Mouse (Mus musculus) hindbrain, embryonic 16.5 days (tissue): ENCODE results near the gene Rb1. TPM values are rescaled to one million over a fixed set of nuclear protein-coding genes. Genes with fewer than 3 reads are reported as not detected.

Source experiments
- ATAC-seq: fragments of 200-750 bp; cut with Nextera tagmentation; 2 replicates; pipeline ENCODE4 v1.8.0; 2017; ENCODE audit warnings: moderate TSS enrichment, moderate library complexity
- H3K27ac ChIP-seq: fragments of 300-500 bp; sonication (generic); 2 replicates; pipeline ENCODE4 v1.5.1; 2014; ENCODE audit warnings: low read depth, mild to moderate bottlenecking, control low read depth, low read length, moderate library complexity
- H3K27me3 ChIP-seq: fragments of 300-500 bp; sonication (generic); replicated peaks from 2 replicates; pipeline ENCODE4 v1.6.1; 2014; ENCODE audit warnings: low read length; ENCODE audit not compliant: control insufficient read depth, insufficient read depth
- H3K36me3 ChIP-seq: fragments of 300-500 bp; sonication (generic); 2 replicates; pipeline ENCODE4 v1.6.1; 2014; ENCODE audit warnings: mild to moderate bottlenecking, low read length, moderate library complexity, mixed read lengths; ENCODE audit not compliant: control insufficient read depth, insufficient read depth
- H3K4me1 ChIP-seq: fragments of 300-500 bp; sonication (generic); 2 replicates; pipeline ENCODE4 v1.6.1; 2014; ENCODE audit warnings: low read depth, low read length; ENCODE audit not compliant: control insufficient read depth, insufficient read depth
- H3K4me2 ChIP-seq: fragments of 300-500 bp; sonication (generic); 2 replicates; pipeline ENCODE4 v1.6.1; 2014; ENCODE audit warnings: mild to moderate bottlenecking, low read length, control low read depth, moderate library complexity
- H3K4me3 ChIP-seq: fragments of 300-500 bp; sonication (generic); 2 replicates; pipeline ENCODE4 v1.5.1; 2014; ENCODE audit warnings: mild to moderate bottlenecking, low read length, control low read depth, moderate library complexity
- H3K9ac ChIP-seq: fragments of 300-500 bp; sonication (generic); 2 replicates; pipeline ENCODE4 v1.6.1; 2014; ENCODE audit warnings: low read depth, mild to moderate bottlenecking, control low read depth, low read length, moderate library complexity
- H3K9me3 ChIP-seq: fragments of 300-500 bp; sonication (generic); 2 replicates; pipeline ENCODE4 v1.6.1; 2014; ENCODE audit warnings: mild to moderate bottlenecking, low read length, moderate library complexity; ENCODE audit not compliant: control insufficient read depth
- WGBS: fragments of 180-500 bp; shearing (Covaris S2); extraction: QIAGEN DNeasy Blood & Tissue Kit; methylation state at CpG from one replicate; pipeline ENCODE4 v1.1.7; 2014; 5-methylcytosine and 5-hydroxymethylcytosine counted together
- polyA plus RNA-seq: library from polyadenylated mRNA; unstranded; fragments of >200 nt; fragmentation: Nextera tagmentation; extraction: Ambion mirVana; gene quantifications from 2 replicates; pipeline ENCODE4 v1.2.1, GENCODE M21; 2015

Rb1 gene
- polyA plus RNA-seq, 1 experiment from 2014 or later = 20.4 TPM

GRCm38 (mm10) chr14:73179221-73179681 lies 146.4 kb downstream of the Rb1 start:
- Histone ChIP-seq H3K27ac (no peak overlapping the region), H3K36me3 (peaks cover 6% of the 10 kb centered on the region)

DNA sequence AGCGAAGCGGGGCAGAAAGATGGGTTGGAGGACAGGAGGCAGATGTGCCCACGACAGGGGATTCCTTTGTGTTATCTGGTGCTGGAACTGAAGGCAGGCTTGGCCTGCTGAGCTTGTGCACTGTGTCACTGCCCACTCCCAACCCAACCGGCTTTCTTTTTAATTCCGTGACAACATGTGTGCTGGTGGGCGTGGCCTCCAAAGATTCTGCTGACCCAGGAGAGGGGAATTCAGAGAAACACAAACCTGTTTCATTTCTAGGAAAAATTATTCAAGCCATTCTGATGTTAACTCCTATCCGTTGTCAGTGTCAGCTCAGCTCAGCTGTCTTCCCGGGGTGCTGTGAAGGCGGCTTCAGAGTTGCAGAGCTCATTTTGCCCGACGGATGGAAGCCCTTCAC lies 147.7 kb downstream of the Rb1 start:
- no peak for ATAC-seq
- no peaks in the 10 kb centered on the region; the same call in 1 of the 2 replicates for H3K4me1 ChIP-seq
- H3K4me3 ChIP-seq = no peak overlapping the region
- H3K36me3 ChIP-seq = peaks cover 6% of the 10 kb centered on the region
- H3K27ac ChIP-seq = no peak overlapping the region
- no peak overlapping the region for H3K4me2 ChIP-seq
- WGBS = 82% methylated on average over 11 of the region's 11 CpGs
- H3K9me3 ChIP-seq = no peaks in the 10 kb centered on the region
- H3K27me3 ChIP-seq = no peaks in the 10 kb centered on the region
- H3K9ac ChIP-seq = no peak overlapping the region

More at GRCm38 (mm10) chr14:73179221-73179681, 146.4 kb downstream of the Rb1 start:
- no peak overlapping the region for H3K9ac ChIP-seq
- WGBS = 82% methylated on average over 4 of the region's 4 CpGs
- H3K4me2 ChIP-seq = no peak overlapping the region
- no peaks in the 10 kb centered on the region for H3K9me3 ChIP-seq
- no peaks in the 10 kb centered on the region; the same call in 1 of the 2 replicates for H3K4me1 ChIP-seq
- no peaks in the 10 kb centered on the region for H3K27me3 ChIP-seq
- no peak for ATAC-seq
- H3K4me3 ChIP-seq = no peak overlapping the region

- 80% methylated on average over 5 of the region's 5 CpGs for WGBS
- Histone ChIP-seq H3K4me1 (no peaks in the 10 kb centered on the region; the same call in 1 of the 2 replicates), H3K4me3 (no peak overlapping the region), H3K9ac (no peak overlapping the region), H3K27me3 (no peaks in the 10 kb centered on the region), H3K27ac (no peak overlapping the region), H3K9me3 (no peaks in the 10 kb centered on the region), H3K4me2 (no peak overlapping the region), H3K36me3 (peaks cover 6% of the 10 kb centered on the region)
- no peak for ATAC-seq
Observed at GRCm38 (mm10) chr14:73176266-73176665, 149.4 kb downstream of the Rb1 start.

GRCm38 (mm10) chr14:73175814-73176213 lies 149.8 kb downstream of the Rb1 start:
- H3K4me1 ChIP-seq = no peaks in the 10 kb centered on the region; the same call in 1 of the 2 replicates
- H3K9ac ChIP-seq = no peak overlapping the region
- no peak overlapping the region for H3K27ac ChIP-seq
- no peak overlapping the region for H3K4me3 ChIP-seq
- no peaks in the 10 kb centered on the region for H3K9me3 ChIP-seq
- ATAC-seq = no peak
- no peak overlapping the region for H3K4me2 ChIP-seq
- peaks cover 6% of the 10 kb centered on the region for H3K36me3 ChIP-seq
- H3K27me3 ChIP-seq = no peaks in the 10 kb centered on the region
- 85% methylated on average over 6 of the region's 6 CpGs for WGBS

DNA sequence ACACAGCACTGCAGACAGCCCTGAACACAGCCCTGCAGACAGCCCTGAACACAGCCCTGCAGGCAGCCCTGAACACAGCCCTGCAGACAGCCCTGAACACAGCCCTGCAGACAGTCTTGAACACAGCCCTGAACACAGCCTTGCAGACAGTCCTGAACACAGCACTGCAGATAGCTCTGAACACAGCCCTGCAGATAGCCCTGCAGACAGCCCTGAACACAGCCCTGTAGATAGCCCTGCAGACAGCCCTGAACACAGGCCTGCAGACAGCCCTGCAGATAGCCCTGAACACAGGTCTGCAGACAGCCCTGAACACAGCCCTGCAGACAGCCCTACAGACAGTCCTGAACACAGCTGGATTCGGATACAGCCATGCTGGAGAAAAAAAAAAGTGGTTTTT lies 150.6 kb downstream of the Rb1 start:
- 85% methylated on average over 1 of the region's 1 CpGs for WGBS
- Histone ChIP-seq H3K27ac (no peak overlapping the region), H3K36me3 (peaks cover 6% of the 10 kb centered on the region)

GRCm38 (mm10) chr14:73174091-73174995 lies 151.3 kb downstream of the Rb1 start:
- Histone ChIP-seq H3K4me2 (no peak overlapping the region), H3K9me3 (no peaks in the 10 kb centered on the region), H3K27ac (no peak overlapping the region), H3K4me1 (no peaks in the 10 kb centered on the region; the same call in 1 of the 2 replicates), H3K36me3 (peaks cover 6% of the 10 kb centered on the region), H3K9ac (no peak overlapping the region), H3K27me3 (no peaks in the 10 kb centered on the region), H3K4me3 (no peak overlapping the region)
- ATAC-seq = no peak; the same call in 1 of the 2 replicates
- 68% methylated on average over 7 of the region's 7 CpGs for WGBS

More for the DNA sequence above, 150.6 kb downstream of the Rb1 start:
- no peaks in the 10 kb centered on the region for H3K9me3 ChIP-seq
- H3K4me2 ChIP-seq = no peak overlapping the region
- H3K27me3 ChIP-seq = no peaks in the 10 kb centered on the region
- H3K4me1 ChIP-seq = no peaks in the 10 kb centered on the region; the same call in 1 of the 2 replicates
- H3K9ac ChIP-seq = no peak overlapping the region
- H3K4me3 ChIP-seq = no peak overlapping the region
- ATAC-seq = no peak

DNA sequence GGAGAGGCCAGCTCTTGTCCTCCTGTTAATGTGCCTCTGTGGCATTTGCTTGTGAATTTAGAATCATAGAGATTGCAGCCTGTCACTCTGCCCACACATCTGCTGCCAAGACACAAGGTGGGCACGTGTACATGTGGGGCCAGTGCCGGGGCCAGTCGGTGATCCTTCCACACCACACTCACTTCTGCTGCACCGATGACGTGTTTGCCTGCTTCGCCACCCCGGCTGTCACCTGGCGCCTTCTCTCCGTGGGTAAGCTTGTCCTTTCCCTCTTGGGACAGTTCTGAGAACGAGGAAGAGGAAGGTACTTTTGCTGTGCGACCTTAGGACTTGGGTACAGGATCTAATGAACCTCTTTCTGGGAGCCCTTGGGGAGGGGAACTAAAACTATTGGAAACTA lies 152.0 kb downstream of the Rb1 start:
- ATAC-seq = no peak
- Histone ChIP-seq H3K27ac (no peak overlapping the region), H3K36me3 (peaks cover 6% of the 10 kb centered on the region), H3K27me3 (no peaks in the 10 kb centered on the region), H3K9ac (no peak overlapping the region), H3K4me3 (no peak overlapping the region), H3K4me1 (no peaks in the 10 kb centered on the region; the same call in 1 of the 2 replicates), H3K9me3 (no peaks in the 10 kb centered on the region), H3K4me2 (no peak overlapping the region)
- WGBS = 93% methylated on average over 11 of the region's 11 CpGs

- Histone ChIP-seq H3K27me3 (no peaks in the 10 kb centered on the region), H3K36me3 (peaks cover 9% of the 10 kb centered on the region), H3K4me1 (no peaks in the 10 kb centered on the region; the same call in 1 of the 2 replicates), H3K9me3 (no peaks in the 10 kb centered on the region), H3K4me3 (no peak overlapping the region), H3K4me2 (no peak overlapping the region), H3K9ac (no peak overlapping the region), H3K27ac (no peak overlapping the region)
- 70% methylated on average over 12 of the region's 12 CpGs for WGBS
- ATAC-seq = peak; percentile 59; the same call in 1 of the 2 replicates
Observed at GRCm38 (mm10) chr14:73172196-73173011, 153.2 kb downstream of the Rb1 start.
